Mouse (Mus musculus) limb, embryonic 11.5 days (tissue): ENCODE data around the gene Xpo6. TPM values are rescaled to one million over a fixed set of nuclear protein-coding genes. Genes with fewer than 3 reads are reported as not detected.

Source experiments
- ATAC-seq: fragments of 200-750 bp; cut with Nextera tagmentation; 2 replicates; pipeline ENCODE4 v1.8.0; 2017; ENCODE audit warnings: low read depth; ENCODE audit not compliant: insufficient number of reproducible peaks, low FRiP score, low TSS enrichment
- DNase-seq: peaks from one replicate; pipeline ENCODE4 v3.0.0-alpha.2; 2015; ENCODE audit warnings: low spot score
- H3K27ac ChIP-seq: fragments of 300-500 bp; sonication (generic); replicated peaks from 2 replicates; pipeline ENCODE4 v1.5.1; 2014; ENCODE audit warnings: low read depth, mild to moderate bottlenecking, low read length
- H3K27me3 ChIP-seq: fragments of 300-500 bp; sonication (generic); 2 replicates; pipeline ENCODE4 v1.6.1; 2014; ENCODE audit warnings: mild to moderate bottlenecking, low read length, mixed read lengths; ENCODE audit not compliant: control insufficient read depth, insufficient read depth
- H3K36me3 ChIP-seq: fragments of 300-500 bp; sonication (generic); 2 replicates; pipeline ENCODE4 v1.6.1; 2014; ENCODE audit warnings: mild to moderate bottlenecking, low read length, moderate library complexity, mixed read lengths; ENCODE audit not compliant: control insufficient read depth, insufficient read depth
- H3K4me1 ChIP-seq: fragments of 300-500 bp; sonication (generic); 2 replicates; pipeline ENCODE4 v1.6.1; 2014; ENCODE audit warnings: low read length, mixed read lengths; ENCODE audit not compliant: control insufficient read depth, insufficient read depth
- H3K4me2 ChIP-seq: fragments of 300-500 bp; sonication (generic); 2 replicates; pipeline ENCODE4 v1.6.1; 2014; ENCODE audit warnings: low read depth, mild to moderate bottlenecking, moderate library complexity; ENCODE audit not compliant: severe bottlenecking
- H3K4me3 ChIP-seq: fragments of 300-500 bp; sonication (generic); 2 replicates; pipeline ENCODE4 v1.5.1; 2014; ENCODE audit warnings: low read depth, low read length
- H3K9ac ChIP-seq: fragments of 300-500 bp; sonication (generic); 2 replicates; pipeline ENCODE4 v1.6.1; 2014; ENCODE audit warnings: mild to moderate bottlenecking, low read length
- H3K9me3 ChIP-seq: fragments of 300-500 bp; sonication (generic); 2 replicates; pipeline ENCODE4 v1.6.1; 2016; ENCODE audit warnings: low read length; ENCODE audit not compliant: control insufficient read depth
- WGBS: fragments of 180-500 bp; shearing (Covaris S2); extraction: QIAGEN DNeasy Blood & Tissue Kit; methylation state at CpG from one replicate; pipeline ENCODE4 v1.1.7; 2014; 5-methylcytosine and 5-hydroxymethylcytosine counted together
- polyA plus RNA-seq: library from polyadenylated mRNA; unstranded; fragments of >200 nt; fragmentation: Nextera tagmentation; extraction: Ambion mirVana; gene quantifications from 2 replicates; pipeline ENCODE4 v1.2.1, GENCODE M21; 2014

Xpo6 gene
- polyA plus RNA-seq, 1 experiment from 2014 or later: 70.0 TPM

DNA sequence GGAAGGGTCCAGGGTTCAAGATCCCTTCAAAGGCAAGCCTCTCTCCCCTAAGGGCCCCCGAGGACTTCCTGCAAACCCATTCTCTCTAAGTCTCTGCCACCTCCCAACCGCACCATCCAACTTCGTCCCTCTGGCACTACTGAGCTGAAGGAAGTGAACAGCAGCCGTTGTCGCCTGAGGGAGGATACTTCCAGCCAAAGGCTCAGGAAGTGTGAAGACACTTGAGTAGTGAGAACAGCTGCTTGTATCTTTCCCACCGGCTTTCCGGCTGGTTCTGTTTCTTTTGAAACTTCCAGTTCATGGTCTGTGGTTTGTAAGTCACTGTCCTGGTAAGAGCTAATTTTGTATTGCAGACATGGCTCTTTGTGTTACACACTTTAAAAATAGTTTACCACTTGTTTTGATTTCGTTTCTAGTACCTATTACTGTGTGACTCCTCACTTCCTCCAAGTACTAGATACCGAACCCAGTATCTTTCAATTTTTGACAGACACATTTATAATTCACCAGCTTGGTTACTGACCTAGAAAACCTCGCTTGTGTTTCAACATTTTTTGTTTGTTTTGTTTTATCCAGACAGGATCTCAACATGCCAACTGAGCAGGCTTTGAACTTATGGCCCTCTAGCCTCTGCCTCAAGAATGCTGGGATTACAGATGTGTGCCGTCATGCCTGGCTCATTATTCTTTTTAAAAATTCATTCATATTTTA is 35.9 kb upstream of the Xpo6 start:
- H3K4me2 ChIP-seq: no peak overlapping the region
- no peaks in the 10 kb centered on the region for H3K36me3 ChIP-seq
- H3K4me3 ChIP-seq: no peak overlapping the region
- ATAC-seq: no peak
- no peaks in the 10 kb centered on the region for H3K9me3 ChIP-seq
- no peak overlapping the region for H3K27ac ChIP-seq
- no peak overlapping the region for H3K9ac ChIP-seq
- no peaks in the 10 kb centered on the region for H3K4me1 ChIP-seq
- WGBS: 69% methylated on average over 11 of the region's 11 CpGs
- no peak for DNase-seq
- no peaks in the 10 kb centered on the region for H3K27me3 ChIP-seq

DNA sequence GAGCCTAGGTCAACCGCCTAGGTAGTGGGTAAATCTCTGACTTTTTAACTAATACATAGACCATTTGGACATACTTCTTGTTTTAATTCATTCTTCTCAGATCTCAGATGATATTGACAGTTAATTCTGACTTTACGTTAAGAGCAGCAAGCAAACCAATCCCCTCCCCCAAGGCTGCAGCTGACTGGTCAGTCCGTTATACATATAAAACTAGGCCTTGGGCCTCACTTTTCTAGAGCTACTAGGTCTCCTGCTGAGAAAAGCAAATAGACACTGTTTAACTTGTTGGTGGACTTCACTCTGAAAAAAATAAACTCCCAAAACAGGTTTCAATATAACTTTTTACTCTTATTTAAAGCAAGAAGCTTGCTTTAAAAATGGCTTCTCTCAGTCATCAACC is 34.3 kb upstream of the Xpo6 start:
- H3K27ac ChIP-seq: no peak overlapping the region
- no peaks in the 10 kb centered on the region for H3K4me1 ChIP-seq
- H3K4me3 ChIP-seq: no peak overlapping the region
- no peaks in the 10 kb centered on the region for H3K27me3 ChIP-seq
- H3K4me2 ChIP-seq: no peak overlapping the region
- no peak overlapping the region for H3K9ac ChIP-seq
- no peaks in the 10 kb centered on the region for H3K9me3 ChIP-seq
- no peak for ATAC-seq
- H3K36me3 ChIP-seq: no peaks in the 10 kb centered on the region
- 88% methylated on average over 3 of the region's 3 CpGs for WGBS
- DNase-seq: no peak

GRCm38 (mm10) chr7:126232345-126233071 is 32.2 kb upstream of the Xpo6 start:
- no peak for DNase-seq
- H3K9ac ChIP-seq: no peak overlapping the region
- WGBS: 67% methylated on average over 7 of the region's 8 CpGs
- H3K4me3 ChIP-seq: no peak overlapping the region
- no peak for ATAC-seq
- H3K27ac ChIP-seq: no peak overlapping the region
- H3K36me3 ChIP-seq: no peaks in the 10 kb centered on the region
- H3K4me1 ChIP-seq: no peaks in the 10 kb centered on the region
- H3K27me3 ChIP-seq: no peaks in the 10 kb centered on the region
- no peak overlapping the region for H3K4me2 ChIP-seq
- H3K9me3 ChIP-seq: no peaks in the 10 kb centered on the region

- Histone ChIP-seq H3K4me2 (no peak overlapping the region), H3K9me3 (no peaks in the 10 kb centered on the region), H3K4me1 (no peaks in the 10 kb centered on the region), H3K27me3 (no peaks in the 10 kb centered on the region), H3K36me3 (no peaks in the 10 kb centered on the region), H3K9ac (no peak overlapping the region), H3K4me3 (no peak overlapping the region), H3K27ac (no peak overlapping the region)
- no peak for ATAC-seq
- DNase-seq: no peak
- 56% methylated on average over 8 of the region's 8 CpGs for WGBS
Observed at GRCm38 (mm10) chr7:126230357-126231148, 30.3 kb upstream of the Xpo6 start.

DNA sequence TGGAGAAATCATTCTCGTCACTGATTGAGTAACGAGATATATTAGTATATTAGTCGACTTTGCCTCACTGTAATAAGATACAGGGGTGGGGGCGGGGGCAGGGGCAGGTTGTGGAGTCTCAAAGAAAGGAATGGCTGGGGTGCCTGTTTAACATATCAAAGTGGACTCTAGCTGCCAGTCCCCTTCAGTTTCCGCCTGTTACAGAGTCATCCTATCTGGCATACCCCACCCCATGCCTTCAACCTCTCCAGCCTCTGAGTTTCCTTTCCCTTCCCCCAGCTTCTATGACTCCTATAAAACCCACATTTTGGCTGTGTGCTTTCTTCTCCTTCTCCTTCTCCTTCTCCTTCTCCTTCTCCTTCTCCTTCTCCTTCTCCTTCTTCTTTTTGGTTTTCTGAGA is 25.8 kb upstream of the Xpo6 start:
- Histone ChIP-seq H3K27ac (no peak overlapping the region), H3K36me3 (no peaks in the 10 kb centered on the region), H3K4me1 (no peaks in the 10 kb centered on the region), H3K9ac (no peak overlapping the region), H3K27me3 (no peaks in the 10 kb centered on the region), H3K4me3 (no peak overlapping the region), H3K9me3 (no peaks in the 10 kb centered on the region), H3K4me2 (no peak overlapping the region)
- DNase-seq (no peak), ATAC-seq (no peak)
- 28% methylated on average over 5 of the region's 5 CpGs for WGBS

DNA sequence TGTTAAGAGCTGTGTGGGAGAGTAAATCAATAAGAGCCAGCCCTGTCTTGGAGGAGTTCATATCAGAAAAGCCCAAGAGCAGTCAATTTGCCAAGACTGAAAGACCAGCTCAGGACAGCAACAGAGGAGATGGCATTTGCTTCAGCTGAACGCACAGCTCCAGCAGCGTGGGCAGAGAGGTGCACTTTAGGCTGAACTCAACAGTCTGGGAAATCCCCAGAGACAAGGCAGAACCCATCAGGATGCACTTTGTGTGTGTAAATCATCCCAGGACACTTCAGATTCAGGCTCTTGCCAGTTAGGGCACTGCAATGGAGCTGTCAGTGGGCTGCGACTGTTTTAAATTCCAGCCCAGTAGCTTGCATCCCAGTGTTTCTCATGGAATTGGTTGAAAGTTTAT is 22.5 kb upstream of the Xpo6 start:
- Histone ChIP-seq H3K4me3 (no peak overlapping the region), H3K9ac (no peak overlapping the region), H3K4me2 (no peak overlapping the region), H3K36me3 (no peaks in the 10 kb centered on the region), H3K27ac (no peak overlapping the region), H3K4me1 (no peaks in the 10 kb centered on the region), H3K9me3 (no peaks in the 10 kb centered on the region), H3K27me3 (no peaks in the 10 kb centered on the region)
- 53% methylated on average over 3 of the region's 3 CpGs for WGBS
- ATAC-seq: no peak
- no peak for DNase-seq

- Histone ChIP-seq H3K9ac (no peak overlapping the region), H3K4me3 (no peak overlapping the region), H3K27me3 (no peaks in the 10 kb centered on the region), H3K4me2 (no peak overlapping the region), H3K27ac (no peak overlapping the region), H3K9me3 (no peaks in the 10 kb centered on the region), H3K36me3 (no peaks in the 10 kb centered on the region), H3K4me1 (no peaks in the 10 kb centered on the region)
- WGBS: 39% methylated on average over 1 of the region's 1 CpGs
- ATAC-seq (no peak), DNase-seq (no peak)
Observed at GRCm38 (mm10) chr7:126220611-126221010, 20.3 kb upstream of the Xpo6 start.

DNA sequence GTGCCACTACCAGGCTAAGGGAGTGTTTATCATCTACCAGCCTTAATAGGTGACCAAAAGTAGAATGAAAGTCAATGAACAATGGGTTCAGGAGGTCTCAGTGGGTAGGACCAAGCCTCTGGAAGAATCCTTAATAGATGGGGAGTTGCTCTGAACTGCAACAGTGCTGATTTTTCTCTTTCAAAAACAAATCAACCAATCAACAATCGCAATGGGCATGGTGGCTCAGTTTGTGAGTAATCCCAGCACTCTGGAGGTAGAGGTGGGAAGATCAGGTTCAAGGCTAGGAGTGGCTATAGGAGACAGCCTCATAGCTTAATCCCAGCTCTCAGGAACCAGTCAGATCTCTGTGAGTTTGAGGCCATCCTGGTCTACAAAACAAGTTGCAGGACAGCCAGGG is 18.0 kb upstream of the Xpo6 start:
- no peaks in the 10 kb centered on the region for H3K36me3 ChIP-seq
- no peak overlapping the region for H3K4me2 ChIP-seq
- no peak overlapping the region for H3K9ac ChIP-seq
- ATAC-seq (no peak), DNase-seq (no peak)
- no peaks in the 10 kb centered on the region for H3K27me3 ChIP-seq
- no peak overlapping the region for H3K27ac ChIP-seq
- no peaks in the 10 kb centered on the region for H3K9me3 ChIP-seq
- 82% methylated on average over 1 of the region's 1 CpGs for WGBS
- H3K4me3 ChIP-seq: no peak overlapping the region
- no peaks in the 10 kb centered on the region for H3K4me1 ChIP-seq
